Mouse (Mus musculus) heart, embryonic 11.5 days (tissue): ENCODE data around the gene Zfand4. TPM values are rescaled to one million over a fixed set of nuclear protein-coding genes. Genes with fewer than 3 reads are reported as not detected.

Experiments used
- ATAC-seq: fragments of 200-750 bp; cut with Nextera tagmentation; replicated peaks from 2 replicates; pipeline ENCODE4 v1.8.0; 2017; ENCODE audit warnings: moderate library complexity; ENCODE audit not compliant: insufficient number of reproducible peaks, low FRiP score, low TSS enrichment
- H3K27ac ChIP-seq: fragments of 300-500 bp; sonication (generic); 2 replicates; pipeline ENCODE4 v1.5.1; 2014; ENCODE audit warnings: mild to moderate bottlenecking, low read depth, low read length
- H3K27me3 ChIP-seq: fragments of 300-500 bp; sonication (generic); 2 replicates; pipeline ENCODE4 v1.6.1; 2014; ENCODE audit warnings: mild to moderate bottlenecking, low read length, mixed read lengths; ENCODE audit not compliant: control insufficient read depth, insufficient read depth
- H3K36me3 ChIP-seq: fragments of 300-500 bp; sonication (generic); 2 replicates; pipeline ENCODE4 v1.6.1; 2014; ENCODE audit warnings: mild to moderate bottlenecking, low read length, moderate library complexity, mixed read lengths; ENCODE audit not compliant: control insufficient read depth, insufficient read depth
- H3K4me1 ChIP-seq: fragments of 300-500 bp; sonication (generic); 2 replicates; pipeline ENCODE4 v1.6.1; 2014; ENCODE audit warnings: low read length; ENCODE audit not compliant: control insufficient read depth, insufficient read depth
- H3K4me2 ChIP-seq: fragments of 300-500 bp; sonication (generic); 2 replicates; pipeline ENCODE4 v1.6.1; 2014; ENCODE audit warnings: mild to moderate bottlenecking, moderate library complexity
- H3K4me3 ChIP-seq: fragments of 300-500 bp; sonication (generic); 2 replicates; pipeline ENCODE4 v1.5.1; 2014; ENCODE audit warnings: low read depth, low read length
- H3K9ac ChIP-seq: fragments of 300-500 bp; sonication (generic); 2 replicates; pipeline ENCODE4 v1.6.1; 2014; ENCODE audit warnings: mild to moderate bottlenecking, low read depth, low read length, moderate library complexity
- H3K9me3 ChIP-seq: fragments of 300-500 bp; sonication (generic); replicated peaks from 2 replicates; pipeline ENCODE4 v1.6.1; 2016; ENCODE audit warnings: low read length; ENCODE audit not compliant: control insufficient read depth
- WGBS: fragments of 180-500 bp; shearing (Covaris S2); extraction: QIAGEN DNeasy Blood & Tissue Kit; methylation state at CpG from one replicate; pipeline ENCODE4 v1.1.7; 2014; ENCODE audit not compliant: insufficient replicate concordance; 5-methylcytosine and 5-hydroxymethylcytosine counted together
- polyA plus RNA-seq: library from polyadenylated mRNA; unstranded; fragments of >200 nt; fragmentation: Nextera tagmentation; extraction: Ambion mirVana; gene quantifications from 2 replicates; pipeline ENCODE4 v1.2.1, GENCODE M21; 2014

Zfand4 gene
- polyA plus RNA-seq, 1 experiment from 2014 or later = 6.3 TPM

- Histone ChIP-seq H3K36me3 (peaks cover 3% of the 10 kb centered on the region; the same call in 1 of the 2 replicates), H3K9me3 (no peaks in the 10 kb centered on the region), H3K4me3 (no peak overlapping the region), H3K27me3 (no peaks in the 10 kb centered on the region), H3K27ac (no peak overlapping the region), H3K4me1 (no peaks in the 10 kb centered on the region), H3K4me2 (no peak overlapping the region), H3K9ac (no peak overlapping the region)
- WGBS = 91% methylated on average over 5 of the region's 5 CpGs
- ATAC-seq = no peak
Measured at GRCm38 (mm10) chr6:116260481-116260880, 3.5 kb upstream of the Zfand4 start.

DNA sequence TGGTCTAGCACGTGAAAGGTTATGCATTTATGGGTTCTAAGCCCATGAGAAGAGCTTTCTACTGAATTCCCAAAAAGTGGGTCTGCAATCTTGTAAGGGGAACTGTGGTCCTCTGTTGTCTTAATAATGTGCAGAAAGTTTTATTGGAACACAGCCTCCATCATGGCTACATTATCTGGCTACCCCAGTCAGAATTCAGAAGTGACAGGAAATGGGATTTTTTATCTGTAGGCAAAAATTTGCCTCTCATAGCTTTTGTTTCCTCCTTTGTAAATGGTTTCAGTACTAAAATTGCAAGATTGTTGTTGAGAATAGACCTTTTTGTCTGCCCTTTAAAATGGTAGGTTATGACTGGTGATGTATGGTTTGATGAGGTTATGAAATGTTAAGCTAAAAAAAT, 1.2 kb upstream of the Zfand4 start:
- no peak overlapping the region for H3K4me3 ChIP-seq
- H3K27me3 ChIP-seq = no peaks in the 10 kb centered on the region
- no peak overlapping the region for H3K27ac ChIP-seq
- no peak overlapping the region for H3K9ac ChIP-seq
- WGBS = 93% methylated on average over 1 of the region's 1 CpGs
- ATAC-seq = no peak
- H3K9me3 ChIP-seq = no peaks in the 10 kb centered on the region
- peaks cover 3% of the 10 kb centered on the region; the same call in 1 of the 2 replicates for H3K36me3 ChIP-seq
- H3K4me1 ChIP-seq = peaks cover 2% of the 10 kb centered on the region; the same call in 1 of the 2 replicates
- H3K4me2 ChIP-seq = no peak overlapping the region

GRCm38 (mm10) chr6:116264836-116265235, 814 bp downstream of the Zfand4 start:
- Histone ChIP-seq H3K27me3 (no peaks in the 10 kb centered on the region), H3K4me1 (peaks cover 2% of the 10 kb centered on the region; the same call in 1 of the 2 replicates), H3K4me3 (no peak overlapping the region; the same call in 1 of the 2 replicates), H3K36me3 (peaks cover 3% of the 10 kb centered on the region; the same call in 1 of the 2 replicates), H3K9me3 (no peaks in the 10 kb centered on the region), H3K9ac (no peak overlapping the region), H3K4me2 (peak overlapping the region; percentile 77), H3K27ac (no peak overlapping the region)
- 87% methylated on average over 11 of the region's 11 CpGs for WGBS
- ATAC-seq = no peak

- Histone ChIP-seq H3K4me2 (no peak overlapping the region), H3K27ac (no peak overlapping the region)
Measured at GRCm38 (mm10) chr6:116265603-116266002, 1.6 kb downstream of the Zfand4 start.

GRCm38 (mm10) chr6:116266273-116267109, 2.5 kb downstream of the Zfand4 start:
- peak overlapping the region; percentile 58 for H3K4me2 ChIP-seq
- WGBS = 23% methylated on average over 11 of the region's 11 CpGs
- no peaks in the 10 kb centered on the region for H3K27me3 ChIP-seq
- H3K9me3 ChIP-seq = no peaks in the 10 kb centered on the region
- ATAC-seq = no peak
- H3K36me3 ChIP-seq = no peaks in the 10 kb centered on the region
- H3K4me3 ChIP-seq = peak overlapping the region; percentile 14
- peaks cover 2% of the 10 kb centered on the region; the same call in 1 of the 2 replicates for H3K4me1 ChIP-seq
- no peak overlapping the region for H3K9ac ChIP-seq
- no peak overlapping the region for H3K27ac ChIP-seq

More at GRCm38 (mm10) chr6:116265603-116266002, 1.6 kb downstream of the Zfand4 start:
- ATAC-seq = no peak
- Histone ChIP-seq H3K4me1 (peaks cover 2% of the 10 kb centered on the region; the same call in 1 of the 2 replicates), H3K36me3 (peaks cover 3% of the 10 kb centered on the region; the same call in 1 of the 2 replicates), H3K27me3 (no peaks in the 10 kb centered on the region), H3K4me3 (no peak overlapping the region), H3K9ac (no peak overlapping the region), H3K9me3 (no peaks in the 10 kb centered on the region)
- 83% methylated on average over 4 of the region's 4 CpGs for WGBS

- Histone ChIP-seq H3K4me2 (no peak overlapping the region), H3K9me3 (no peaks in the 10 kb centered on the region), H3K27ac (no peak overlapping the region), H3K4me3 (no peak overlapping the region), H3K9ac (no peak overlapping the region), H3K27me3 (no peaks in the 10 kb centered on the region), H3K4me1 (peaks cover 2% of the 10 kb centered on the region; the same call in 1 of the 2 replicates), H3K36me3 (no peaks in the 10 kb centered on the region)
- WGBS = 84% methylated on average over 1 of the region's 1 CpGs
- ATAC-seq = no peak
Measured at GRCm38 (mm10) chr6:116267110-116267423, 3.0 kb downstream of the Zfand4 start.

GRCm38 (mm10) chr6:116275695-116276094, 11.7 kb downstream of the Zfand4 start:
- WGBS = 64% methylated on average over 4 of the region's 4 CpGs
- H3K9ac ChIP-seq = no peak overlapping the region
- no peak overlapping the region for H3K27ac ChIP-seq
- ATAC-seq = no peak
- no peaks in the 10 kb centered on the region for H3K4me1 ChIP-seq
- H3K27me3 ChIP-seq = no peaks in the 10 kb centered on the region
- no peak overlapping the region for H3K4me3 ChIP-seq
- H3K36me3 ChIP-seq = no peaks in the 10 kb centered on the region
- H3K9me3 ChIP-seq = no peaks in the 10 kb centered on the region
- no peak overlapping the region for H3K4me2 ChIP-seq

- no peak overlapping the region for H3K27ac ChIP-seq
- WGBS = 59% methylated on average over 5 of the region's 5 CpGs
- no peak overlapping the region for H3K4me3 ChIP-seq
- ATAC-seq = no peak
- H3K4me2 ChIP-seq = no peak overlapping the region
- no peaks in the 10 kb centered on the region for H3K9me3 ChIP-seq
- no peaks in the 10 kb centered on the region for H3K4me1 ChIP-seq
- no peak overlapping the region for H3K9ac ChIP-seq
- H3K27me3 ChIP-seq = no peaks in the 10 kb centered on the region
- no peaks in the 10 kb centered on the region for H3K36me3 ChIP-seq
Measured at GRCm38 (mm10) chr6:116278679-116279317, 14.8 kb downstream of the Zfand4 start.
